Mouse (Mus musculus) lung, postnatal 14 days (tissue): ENCODE results near the gene Hba-a2.
"Not testable (repeated sequence)": the region's sequence is repeated elsewhere in the genome, so short reads cannot be mapped to it uniquely, and the experiment has no call there.

ENCODE experiments used
- DNase-seq: peaks from one replicate; pipeline ENCODE4 v3.0.0; 2021

The Hba-a2 gene

DNA sequence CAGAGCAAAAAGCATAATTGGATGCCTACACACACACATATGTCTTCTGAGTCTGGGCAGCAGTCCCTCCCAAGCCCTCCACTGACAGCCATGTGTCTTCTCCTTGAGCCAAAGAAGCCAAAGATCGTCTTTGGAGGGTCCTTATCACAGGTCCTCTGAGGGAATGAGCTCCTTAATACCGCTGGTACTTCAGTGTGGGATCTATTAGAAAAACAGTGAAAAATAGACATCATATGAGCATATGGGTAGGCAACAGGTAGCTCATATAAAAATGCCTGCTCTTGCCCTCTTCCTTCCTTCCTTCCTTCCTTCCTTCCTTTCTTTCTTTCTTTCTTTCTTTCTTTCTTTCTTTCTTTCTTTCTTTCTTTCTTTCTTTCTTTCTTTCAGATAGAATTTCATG lies 11.7 kb upstream of the Hba-a2 start:
- DNase-seq, result not testable (repeated sequence)

DNA sequence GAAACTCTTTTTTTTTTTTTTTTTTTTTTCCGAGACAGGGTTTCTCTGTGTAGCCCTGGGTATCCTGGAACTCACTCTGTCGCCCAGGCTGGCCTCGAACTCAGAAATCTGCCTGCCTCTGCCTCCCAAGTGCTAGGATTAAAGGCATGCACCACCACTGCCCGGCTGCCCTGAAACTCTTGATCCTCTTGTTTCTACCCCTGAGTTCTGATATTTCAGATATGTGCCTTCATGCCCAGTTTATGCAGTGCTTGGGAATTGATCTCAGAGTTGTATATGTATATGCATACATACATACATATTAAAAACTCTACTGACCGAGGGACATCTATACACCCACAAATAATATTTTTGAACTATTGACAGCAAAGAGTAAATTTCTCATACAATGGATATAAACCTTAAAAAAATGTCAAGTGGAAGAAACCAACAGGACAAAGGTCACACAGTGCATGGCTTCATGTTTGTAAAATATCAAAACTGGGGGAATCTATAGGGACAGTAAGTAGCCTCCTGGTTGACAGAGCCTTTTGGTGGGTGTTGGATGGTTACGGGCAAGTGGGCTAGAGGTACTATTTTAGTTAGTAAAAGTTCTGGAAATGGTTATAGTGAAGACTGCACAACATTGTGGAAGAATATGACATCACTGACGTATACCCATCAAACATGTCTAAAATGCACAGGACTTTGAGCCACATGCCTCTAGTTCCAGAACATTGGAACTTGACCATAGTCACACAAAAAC lies 11.1 kb upstream of the Hba-a2 start:
- DNase-seq, result no peak

DNA sequence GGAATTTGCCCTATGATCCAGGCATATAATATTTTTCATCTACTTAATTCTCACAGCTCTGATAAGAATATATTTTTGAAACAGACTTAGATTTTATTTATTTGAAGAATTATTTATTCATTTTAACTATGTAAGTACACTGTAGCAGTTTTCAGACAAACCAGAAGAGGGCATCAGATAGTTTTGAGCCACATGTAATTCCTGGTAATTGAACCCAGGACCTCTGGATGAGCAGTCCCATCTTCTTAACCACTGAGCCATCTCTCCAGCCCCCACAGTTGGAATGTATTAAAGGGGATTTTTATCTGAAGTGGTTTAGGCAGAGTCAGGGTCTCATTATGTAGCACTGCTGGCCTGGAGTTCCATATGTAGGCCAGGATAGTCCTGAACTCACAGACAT lies 10.4 kb upstream of the Hba-a2 start:
- DNase-seq, result not testable (repeated sequence)

DNA sequence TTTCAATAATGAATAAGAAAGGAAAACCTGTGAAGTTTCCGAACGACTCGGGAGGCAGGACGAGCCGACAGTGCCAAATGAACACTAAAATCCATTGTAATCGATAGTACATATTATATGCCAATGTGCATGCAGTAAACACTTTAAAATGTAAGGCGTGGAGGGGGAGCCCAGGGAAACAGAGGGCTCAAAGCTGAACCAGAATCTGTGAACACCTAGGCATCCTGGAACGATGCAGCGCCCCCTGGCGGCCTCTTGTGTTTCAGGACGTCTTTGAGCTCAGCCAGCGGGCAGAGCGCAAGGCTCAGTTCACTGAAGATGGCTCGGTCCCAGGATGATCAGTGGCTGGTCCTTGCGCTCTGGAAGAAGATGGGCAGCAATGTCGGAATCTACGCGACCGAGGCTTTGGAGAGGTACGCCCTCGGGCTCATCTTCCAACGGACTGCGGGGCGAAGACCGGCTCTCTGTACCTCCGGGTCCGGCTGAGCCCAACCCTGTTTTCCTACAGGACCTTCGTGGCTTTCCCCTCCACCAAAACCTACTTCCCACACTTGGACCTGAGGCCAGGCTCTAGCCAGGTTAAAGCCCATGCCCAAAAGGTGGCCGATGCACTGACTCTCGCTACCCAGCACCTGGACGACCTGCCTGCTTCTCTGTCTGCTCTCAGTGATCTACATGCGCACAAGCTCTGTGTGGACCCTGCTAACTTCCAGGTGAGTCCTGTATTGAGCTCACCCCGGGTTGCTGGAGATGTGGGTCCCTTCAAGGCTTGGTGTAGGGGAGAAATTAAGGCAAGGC lies 9.4 kb upstream of the Hba-a2 start, which contains the start of gene Hbq1b:
Gene Hbq1b (plus strand): TSS at position 271 of the 798 bp plus-strand sequence.
- peak; percentile 81 for DNase-seq

DNA sequence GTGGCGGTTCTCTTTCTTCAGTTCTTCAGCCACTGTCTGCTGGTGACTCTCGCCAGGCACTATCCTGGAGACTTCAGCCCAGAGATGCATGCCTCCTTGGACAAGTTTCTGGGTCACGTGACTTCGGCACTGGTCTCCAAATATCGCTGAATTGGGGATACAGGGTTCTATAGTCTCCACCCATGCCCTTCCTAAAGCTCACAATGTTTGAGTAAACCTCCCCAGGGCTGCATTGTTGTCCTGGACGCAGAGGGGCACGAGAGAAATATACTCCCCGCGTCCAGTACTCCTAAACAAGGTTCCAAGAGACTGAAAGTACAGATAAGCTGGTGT lies 8.8 kb upstream of the Hba-a2 start:
- no peak for DNase-seq

DNA sequence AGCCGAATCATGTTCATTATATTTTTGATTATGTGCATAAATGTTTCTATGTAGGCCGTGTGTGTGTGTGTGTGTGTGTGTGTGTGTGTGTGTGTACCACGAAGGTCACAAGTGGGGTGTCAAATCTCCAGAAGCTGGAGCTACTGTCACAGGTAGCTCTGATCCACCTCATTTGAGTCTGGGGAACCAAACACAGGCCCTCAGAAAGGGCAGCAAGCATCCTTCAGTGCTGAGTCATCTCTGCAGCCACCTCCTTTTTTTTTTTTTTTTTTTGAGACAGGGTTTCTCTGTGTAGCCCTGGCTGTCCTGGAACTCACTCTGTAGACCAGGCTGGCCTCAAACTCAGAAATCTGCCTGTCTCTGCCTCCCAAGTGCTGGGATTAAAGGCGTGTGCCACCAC lies 3.5 kb upstream of the Hba-a2 start:
- not testable (repeated sequence) for DNase-seq

DNA sequence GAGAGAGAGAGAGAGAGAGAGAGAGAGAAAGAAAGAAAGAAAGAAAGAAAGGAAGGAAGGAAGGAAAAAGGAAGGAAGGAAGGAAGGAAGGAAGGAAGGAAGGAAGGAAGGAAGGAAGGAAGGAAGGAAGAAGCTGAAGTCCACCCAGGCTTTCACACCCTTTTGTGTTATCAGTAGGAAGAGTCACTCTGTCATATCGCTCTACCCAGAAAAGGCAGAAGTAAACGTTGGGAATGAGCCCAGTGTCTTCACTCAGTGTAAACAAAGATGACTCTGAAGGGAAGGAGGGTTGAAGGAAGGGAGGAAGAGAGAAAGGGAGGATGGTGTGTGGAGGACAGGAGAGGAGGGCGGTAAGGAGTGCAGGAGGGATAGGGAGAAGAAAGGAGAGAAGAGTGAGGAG lies 2.8 kb upstream of the Hba-a2 start:
- not testable (repeated sequence) for DNase-seq

DNA sequence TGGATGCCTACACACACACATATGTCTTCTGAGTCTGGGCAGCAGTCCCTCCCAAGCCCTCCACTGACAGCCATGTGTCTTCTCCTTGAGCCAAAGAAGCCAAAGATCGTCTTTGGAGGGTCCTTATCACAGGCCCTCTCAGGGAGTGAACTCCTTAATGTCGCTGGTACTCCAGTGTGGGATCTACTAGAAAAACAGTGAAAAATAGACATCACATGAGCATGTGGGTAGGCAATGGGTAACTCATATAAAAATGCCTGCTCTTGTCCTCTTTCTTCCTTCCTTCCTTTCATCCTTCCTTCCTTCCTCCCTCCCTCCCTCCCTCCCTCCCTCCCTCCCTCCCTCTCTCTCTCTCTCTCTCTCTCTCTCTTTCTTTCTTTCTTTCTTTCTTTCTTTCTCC lies 1.1 kb downstream of the Hba-a2 start:
- not testable (repeated sequence) for DNase-seq

DNA sequence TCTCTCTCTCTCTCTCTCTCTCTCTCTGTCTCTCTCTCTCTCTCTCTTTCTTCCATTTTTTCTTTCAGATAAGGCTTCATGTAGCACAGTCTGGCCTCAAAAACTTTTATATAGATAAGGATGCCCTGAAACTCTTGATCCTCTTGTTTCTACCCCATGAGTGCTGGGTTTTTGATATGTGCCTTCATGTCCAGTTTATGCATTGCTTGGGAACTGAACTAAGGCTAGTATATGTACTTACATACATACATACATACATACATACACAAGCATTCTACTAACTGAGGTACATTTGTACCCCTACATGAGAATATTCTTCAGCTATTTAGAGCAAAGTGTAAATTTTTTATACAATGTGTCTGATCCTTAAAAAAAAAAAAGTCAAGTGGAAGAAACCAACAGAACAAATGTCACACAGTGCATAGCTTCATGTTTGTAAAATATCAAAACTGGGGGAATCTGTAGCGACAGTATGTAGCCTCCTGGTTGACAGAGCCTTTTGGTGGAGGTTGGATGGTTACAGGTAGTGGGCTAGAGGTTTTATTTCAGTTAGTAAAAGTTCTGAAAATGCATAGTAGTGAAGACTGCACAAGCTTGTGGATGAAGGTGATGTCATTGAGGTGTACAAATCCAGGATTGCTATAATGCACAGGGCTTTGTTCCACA lies 1.7 kb downstream of the Hba-a2 start:
- no peak for DNase-seq

DNA sequence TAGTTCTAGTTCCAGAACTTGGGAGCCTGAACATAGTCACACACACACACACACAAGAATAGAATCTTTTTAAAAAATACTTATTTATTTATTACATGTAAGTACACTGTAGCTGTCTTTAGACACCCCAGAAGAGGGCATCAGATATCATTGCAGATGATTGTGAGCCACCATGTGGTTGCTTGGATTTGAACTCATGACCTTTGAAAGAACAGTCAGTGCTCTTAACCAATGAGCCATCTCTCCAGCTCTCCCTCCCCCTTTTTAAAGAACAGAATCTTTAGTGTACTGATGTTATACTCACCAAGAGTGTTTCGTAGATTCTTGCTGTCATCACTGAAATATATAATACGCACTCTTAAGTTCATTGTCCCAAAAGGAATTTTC lies 2.2 kb downstream of the Hba-a2 start:
- DNase-seq, result no peak

DNA sequence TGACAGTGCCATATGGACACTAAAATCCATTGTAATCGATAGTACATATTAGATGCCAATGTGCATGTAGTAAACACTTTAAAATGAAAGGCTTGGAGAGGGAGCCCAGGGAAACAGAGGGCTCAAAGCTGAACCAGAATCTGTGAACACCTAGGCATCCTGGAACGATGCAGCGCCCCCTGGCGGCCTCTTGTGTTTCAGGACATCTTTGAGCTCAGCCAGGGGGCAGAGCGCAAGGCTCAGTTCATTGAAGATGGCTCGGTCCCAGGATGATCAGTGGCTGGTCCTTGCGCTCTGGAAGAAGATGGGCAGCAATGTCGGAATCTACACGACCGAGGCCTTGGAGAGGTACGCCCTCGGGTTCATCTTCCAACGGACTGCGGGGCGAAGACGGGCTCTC lies 3.6 kb downstream of the Hba-a2 start, which contains the start of gene Hbq1a:
Gene Hbq1a (plus strand): TSS at position 205 of the 400 bp plus-strand sequence.
- DNase-seq, result peak; percentile 64

DNA sequence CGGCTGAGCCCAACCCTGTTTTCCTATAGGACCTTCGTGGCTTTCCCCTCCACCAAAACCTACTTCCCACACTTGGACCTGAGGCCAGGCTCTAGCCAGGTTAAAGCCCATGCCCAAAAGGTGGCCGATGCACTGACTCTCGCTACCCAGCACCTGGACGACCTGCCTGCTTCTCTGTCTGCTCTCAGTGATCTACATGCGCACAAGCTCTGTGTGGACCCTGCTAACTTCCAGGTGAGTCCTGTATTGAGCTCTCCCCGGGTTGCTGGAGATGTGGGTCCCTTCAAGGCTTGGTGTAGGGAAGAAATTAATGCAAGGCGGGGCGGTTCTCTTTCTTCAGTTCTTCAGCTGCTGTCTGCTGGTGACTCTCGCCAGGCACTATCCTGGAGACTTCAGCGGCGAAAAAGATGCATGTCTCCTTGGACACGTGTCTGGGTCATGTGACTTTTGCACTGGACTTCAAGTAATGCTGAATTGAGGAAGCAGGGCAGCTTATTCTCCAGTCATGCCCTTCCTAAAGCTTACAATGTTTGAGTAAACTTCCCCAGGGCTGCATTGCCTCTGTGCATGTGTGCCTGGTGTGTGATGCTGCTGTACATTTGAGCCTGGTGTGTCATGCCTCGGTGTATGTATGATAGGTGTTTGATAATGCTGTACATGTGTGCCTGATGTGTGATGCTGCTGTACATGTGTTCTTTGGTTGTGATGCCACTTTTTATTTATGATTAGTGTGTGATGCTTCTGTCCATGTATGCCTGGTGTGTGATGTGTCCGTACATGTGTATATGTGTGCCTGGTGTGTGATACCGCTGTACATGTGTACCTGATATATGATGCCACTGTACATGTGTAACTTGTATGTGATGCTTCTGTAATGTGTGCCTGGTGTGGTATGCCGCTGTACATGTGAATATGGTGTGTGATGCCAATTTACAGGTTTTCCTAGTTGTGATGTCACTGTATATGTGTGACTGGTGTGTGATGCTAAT lies 4.3 kb downstream of the Hba-a2 start:
- DNase-seq, result no peak

DNA sequence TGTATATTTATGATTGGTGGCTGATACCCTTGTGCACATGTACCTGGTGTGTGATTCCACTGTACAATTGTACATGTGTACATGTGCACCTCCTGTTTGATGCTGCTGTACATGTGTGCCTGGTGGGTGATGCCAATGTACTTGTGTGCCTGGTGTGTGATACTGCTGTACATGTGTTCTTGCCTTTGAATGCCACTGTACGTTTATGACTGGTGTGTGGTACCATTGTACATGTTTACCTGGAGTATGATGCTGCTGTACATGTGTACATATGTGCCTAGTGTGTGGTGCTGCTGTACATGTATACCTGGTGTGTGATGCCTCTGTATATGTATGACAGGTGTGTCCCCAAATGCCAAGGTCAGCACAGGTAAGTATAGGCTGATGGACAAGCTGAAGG lies 5.2 kb downstream of the Hba-a2 start:
- no peak for DNase-seq

DNA sequence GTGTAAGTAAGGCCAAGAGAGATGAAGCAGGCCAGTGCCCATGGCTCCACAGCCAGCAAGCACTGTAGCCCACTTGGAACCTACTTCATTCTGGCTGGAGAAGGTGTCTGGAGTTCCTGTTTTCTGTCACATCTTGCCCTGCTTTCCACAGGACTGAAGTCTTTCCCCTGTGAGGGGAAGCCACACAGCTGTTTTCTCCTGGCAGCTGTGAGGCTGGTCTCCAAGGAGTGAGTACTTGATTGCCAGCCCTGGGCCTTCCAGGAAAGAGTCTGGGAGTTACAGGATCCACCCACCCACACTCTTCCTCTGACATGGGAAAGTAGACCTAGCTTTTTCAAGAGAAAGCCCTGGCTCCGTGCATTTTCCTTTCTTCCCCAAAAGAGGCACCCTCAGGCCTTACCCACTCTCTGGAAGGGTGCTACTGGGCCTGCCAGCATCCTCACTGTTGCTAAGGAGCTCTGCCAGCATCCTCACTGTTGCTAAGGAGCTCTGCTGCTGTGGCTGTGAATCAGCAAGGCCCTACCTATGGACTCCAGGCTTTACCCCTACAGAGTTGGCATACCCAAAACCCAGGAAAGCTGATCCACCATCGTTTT lies 6.6 kb downstream of the Hba-a2 start:
- peak; percentile 29 for DNase-seq

DNA sequence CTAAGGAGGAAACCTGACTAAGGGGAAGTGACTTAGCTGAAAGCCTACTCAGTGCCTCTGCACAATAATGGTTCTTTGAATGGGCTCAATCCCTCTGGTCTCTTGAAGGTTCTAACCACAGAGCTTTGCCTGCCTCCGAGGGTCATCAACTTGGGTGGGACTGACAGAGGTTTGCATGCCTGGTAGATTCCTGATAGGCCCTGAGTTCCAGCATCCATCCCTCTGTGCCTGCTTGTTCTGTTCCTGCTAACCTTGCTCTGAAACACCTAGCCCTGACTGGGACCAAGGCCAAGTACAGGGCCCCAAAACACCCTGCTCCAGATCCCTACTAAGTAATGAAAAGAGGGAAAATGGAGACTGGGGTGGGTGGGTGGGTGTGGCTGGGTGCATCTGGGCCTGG lies 7.2 kb downstream of the Hba-a2 start:
- no peak for DNase-seq

DNA sequence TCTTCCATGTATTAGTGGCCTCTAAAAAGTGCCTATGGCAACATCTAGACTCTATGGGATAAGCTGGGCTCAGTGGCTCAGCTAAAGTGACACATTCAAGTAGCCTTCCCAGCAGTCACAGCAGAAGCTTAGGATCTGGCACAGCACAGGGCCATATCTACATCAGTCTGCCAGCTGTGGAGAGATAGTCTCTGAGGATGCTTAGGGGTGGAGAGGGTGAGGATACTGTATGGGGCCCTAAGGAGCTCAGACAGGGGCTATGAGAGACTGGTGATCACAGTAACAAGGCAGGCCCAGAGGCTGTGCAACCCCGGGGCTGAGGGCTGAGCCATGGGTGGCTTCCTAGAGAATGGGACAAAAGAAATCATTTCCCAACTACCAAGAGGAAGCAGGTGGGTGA lies 10.7 kb downstream of the Hba-a2 start:
- no peak for DNase-seq

DNA sequence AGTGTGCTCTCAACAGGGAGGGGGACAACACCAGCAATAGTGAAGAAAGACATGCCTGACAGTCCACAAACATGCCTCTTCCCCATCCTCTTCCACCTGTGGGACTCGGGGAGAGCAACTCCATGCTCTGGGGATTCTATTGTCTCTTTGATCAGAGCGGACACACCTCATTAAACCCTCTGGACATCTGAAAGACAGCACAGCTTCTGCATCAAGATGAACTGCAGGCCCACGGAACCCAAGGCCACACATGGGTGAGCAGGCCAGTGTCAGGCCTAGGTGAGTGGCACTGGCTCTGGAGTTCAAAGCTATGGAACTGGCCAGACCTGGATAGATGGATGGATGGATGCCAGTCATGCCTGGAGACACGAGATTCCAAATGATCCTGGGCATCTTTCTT lies 13.2 kb downstream of the Hba-a2 start:
- no peak for DNase-seq

DNA sequence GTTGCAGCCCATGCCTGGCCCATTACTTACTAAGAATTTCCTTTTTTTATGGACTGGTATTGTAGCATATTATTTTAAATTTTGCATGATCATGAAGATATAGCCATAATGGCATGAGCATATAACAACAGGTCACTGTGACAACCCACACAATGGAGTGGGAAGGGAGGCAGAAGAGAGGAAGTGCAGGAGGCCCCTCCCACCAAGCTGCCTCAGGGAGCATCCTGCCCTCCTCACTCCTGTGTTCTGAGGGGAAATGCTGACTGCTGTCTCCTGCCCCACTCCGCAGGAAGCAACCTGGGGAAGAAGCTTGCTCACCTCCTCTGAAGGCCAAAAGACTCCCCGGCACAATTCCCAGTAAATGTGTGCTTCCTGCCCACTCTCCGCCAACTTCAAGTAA lies 13.6 kb downstream of the Hba-a2 start:
- DNase-seq, result no peak

DNA sequence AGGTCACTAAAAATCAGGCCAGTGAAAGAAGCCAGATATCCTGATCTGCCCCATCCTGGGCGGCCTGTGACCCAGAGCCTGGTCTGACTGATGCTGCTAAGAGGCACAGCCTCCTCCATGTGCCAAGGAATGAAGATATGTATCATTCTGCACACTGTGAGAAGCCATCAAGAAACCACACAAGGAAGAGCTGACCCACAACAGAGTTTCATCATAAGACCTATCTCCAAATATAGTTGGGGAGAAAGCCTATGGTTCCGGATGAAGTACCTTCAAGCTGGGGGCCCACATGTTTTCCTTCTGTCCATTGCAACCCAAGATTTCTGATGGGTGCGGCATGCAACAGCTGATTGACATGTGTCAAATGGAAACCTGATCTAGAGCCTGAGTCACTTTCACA lies 19.7 kb downstream of the Hba-a2 start:
- no peak for DNase-seq

DNA sequence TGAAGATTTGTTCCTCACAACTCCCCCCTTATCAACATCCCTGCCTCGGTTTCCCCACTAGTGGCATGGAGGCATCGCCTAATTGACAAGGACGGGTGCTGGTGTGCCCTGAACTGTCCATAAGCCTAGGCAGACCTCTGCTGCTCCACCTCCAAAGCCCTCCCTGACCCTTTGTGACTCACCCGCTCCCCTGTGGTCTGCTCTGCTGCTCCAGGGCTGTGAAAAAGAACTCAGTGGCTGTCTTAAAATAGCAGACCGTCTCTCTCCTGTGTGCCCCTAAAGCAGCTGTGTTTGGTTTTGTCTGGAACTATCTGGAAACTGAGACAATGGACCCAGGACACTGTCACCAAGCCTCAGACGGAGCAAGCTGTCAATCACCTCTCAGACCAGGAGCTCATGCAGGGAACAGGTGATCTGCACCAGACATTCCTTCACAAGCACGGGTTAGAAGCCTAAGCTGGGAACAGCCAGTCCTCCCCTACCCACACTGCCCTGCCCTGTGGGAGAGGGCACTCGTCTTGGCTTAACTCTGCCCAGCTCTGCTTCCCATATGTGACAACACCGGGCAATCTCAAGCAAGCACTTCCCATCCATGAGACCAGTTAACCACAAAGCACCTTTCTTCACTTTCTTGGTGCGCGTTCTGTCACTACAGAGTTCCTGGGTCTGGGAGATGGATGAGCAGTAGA lies 24.4 kb downstream of the Hba-a2 start:
- DNase-seq, result no peak

DNA sequence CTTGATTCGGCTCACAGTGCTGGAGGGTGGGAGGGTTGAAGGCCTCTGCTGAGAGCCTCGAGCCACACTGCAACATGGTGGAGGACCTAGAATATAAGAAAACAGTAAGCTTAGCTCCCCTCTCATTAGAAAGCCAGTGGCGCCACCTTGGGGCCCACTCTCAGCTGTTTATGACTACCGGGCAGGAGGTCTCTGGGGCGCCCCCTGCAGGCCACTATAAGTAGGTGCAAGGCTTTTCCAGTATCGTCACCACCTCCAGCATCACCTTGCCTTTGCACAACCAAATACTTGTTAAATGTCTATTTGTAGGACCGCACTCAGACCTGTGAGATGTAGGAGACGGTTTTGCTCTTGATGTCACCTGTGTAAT lies 24.9 kb downstream of the Hba-a2 start:
- DNase-seq, result peak; percentile 65

DNA sequence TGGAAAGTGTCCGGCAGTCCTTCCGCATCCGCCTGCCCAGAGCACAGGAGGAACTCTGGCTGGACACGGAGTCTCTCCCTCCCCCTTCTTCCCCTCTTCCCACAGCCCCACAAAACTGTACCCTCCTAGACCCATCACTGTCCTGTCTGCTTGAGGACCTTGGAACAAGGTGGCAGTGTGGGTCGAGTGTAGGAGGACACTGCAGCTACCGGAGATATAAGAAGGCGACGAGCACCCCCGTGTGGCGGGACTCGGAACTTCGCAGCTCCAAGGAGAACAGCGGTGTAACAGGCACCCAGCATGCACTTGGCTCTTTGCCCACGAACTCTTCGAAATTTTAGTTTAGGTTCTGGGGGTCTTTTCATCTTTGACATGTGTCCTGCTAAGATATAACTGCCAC lies 28.3 kb downstream of the Hba-a2 start:
- DNase-seq, result peak; percentile 90
